In the genomic region with DNA sequence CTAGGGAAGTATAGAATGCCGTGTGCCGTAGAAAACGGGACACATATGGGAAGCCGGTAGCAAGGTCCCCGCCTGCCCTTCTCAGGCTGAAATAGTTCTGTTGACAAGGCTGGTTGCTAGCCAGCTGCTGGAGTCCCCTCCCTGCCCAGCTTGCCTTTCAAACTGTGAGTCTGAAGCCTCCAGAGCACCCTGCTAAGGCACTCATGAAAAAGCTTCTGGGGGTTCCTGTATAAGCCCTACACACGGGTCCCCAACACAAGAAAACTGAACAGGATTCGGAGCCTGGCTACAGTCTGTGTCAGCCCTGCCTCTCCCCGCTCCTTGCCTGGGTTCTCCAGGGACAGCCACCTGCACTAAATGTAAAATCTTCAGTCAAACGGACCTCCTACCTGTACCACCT, we compare ENCODE assay signal across 10 mouse cellular contexts. TPM values are rescaled to one million over a fixed set of nuclear protein-coding genes. Genes with fewer than 3 reads are reported as not detected.
DNase-seq lines count a peak whose midpoint lies in the region; ATAC-seq lines count a peak whose summit lies in the region.
"Had no signal": no experiment of that assay in that cellular context is flagged by ENCODE, and none has a peak within 500 bp of the region (broad histone marks: within the 10 kb centered on the region; RNA-seq: fewer than 3 reads in every experiment).

No protein-coding gene starts in this region.

- peak overlapping the region; percentile 24; the same call in 1 of the 2 replicates for H3K9ac ChIP-seq in heart, embryonic 13.5 days
- no peak overlapping the region for H3K9ac ChIP-seq in heart, embryonic 11.5 days (ENCODE audit: low read depth, low read length)
- H3K9ac ChIP-seq in neural tube, embryonic 12.5 days: no peak overlapping the region
- no peak overlapping the region for H3K9ac ChIP-seq in forebrain, embryonic 16.5 days (replicated peaks; ENCODE audit: low read depth, low read length)

- H3K36me3 ChIP-seq in heart, embryonic 13.5 days: no peaks in the 10 kb centered on the region
- H3K36me3 ChIP-seq in heart, embryonic 11.5 days (ENCODE audit: control insufficient read depth, insufficient read depth, low read length): no peaks in the 10 kb centered on the region
- no peaks in the 10 kb centered on the region for H3K36me3 ChIP-seq in neural tube, embryonic 12.5 days
- no peaks in the 10 kb centered on the region for H3K36me3 ChIP-seq in forebrain, embryonic 16.5 days (ENCODE audit: control insufficient read depth, insufficient read depth)

- peaks cover 25% of the 10 kb centered on the region for H3K27me3 ChIP-seq in heart, embryonic 13.5 days (replicated peaks)
- H3K27me3 ChIP-seq in heart, embryonic 11.5 days (ENCODE audit: control insufficient read depth, insufficient read depth, low read length): peaks cover 9% of the 10 kb centered on the region
- peaks cover 10% of the 10 kb centered on the region for H3K27me3 ChIP-seq in neural tube, embryonic 12.5 days (replicated peaks)
- H3K27me3 ChIP-seq in forebrain, embryonic 16.5 days (replicated peaks; ENCODE audit: control insufficient read depth, insufficient read depth, low read length): no peaks in the 10 kb centered on the region

- 54% methylated on average over 9 of the region's 9 CpGs for WGBS in heart, embryonic 13.5 days
- WGBS in heart, embryonic 11.5 days (ENCODE audit: insufficient replicate concordance): 57% methylated on average over 9 of the region's 9 CpGs
- WGBS in neural tube, embryonic 12.5 days: 70% methylated on average over 9 of the region's 9 CpGs
- WGBS in forebrain, embryonic 16.5 days: 68% methylated on average over 9 of the region's 9 CpGs

- no peak for ATAC-seq in heart, embryonic 13.5 days (ENCODE audit: extremely low read depth, insufficient number of reproducible peaks, low FRiP score, low TSS enrichment)
- no peak for ATAC-seq in heart, embryonic 11.5 days (replicated peaks; ENCODE audit: insufficient number of reproducible peaks, low FRiP score, low TSS enrichment)
- no peak for ATAC-seq in neural tube, embryonic 12.5 days (ENCODE audit: low FRiP score, low read depth)
- ATAC-seq in forebrain, embryonic 16.5 days: no peak

- H3K9me3 ChIP-seq in heart, embryonic 13.5 days: no peaks in the 10 kb centered on the region; the same call in 1 of the 2 replicates
- H3K9me3 ChIP-seq in heart, embryonic 11.5 days (replicated peaks; ENCODE audit: control insufficient read depth, low read length): no peaks in the 10 kb centered on the region; the same call in 1 of the 2 replicates
- no peaks in the 10 kb centered on the region for H3K9me3 ChIP-seq in neural tube, embryonic 12.5 days
- H3K9me3 ChIP-seq in forebrain, embryonic 16.5 days (ENCODE audit: control insufficient read depth, low read length): no peaks in the 10 kb centered on the region

- no peak overlapping the region for H3K27ac ChIP-seq in heart, embryonic 13.5 days (replicated peaks)
- no peak overlapping the region for H3K27ac ChIP-seq in heart, embryonic 11.5 days (ENCODE audit: low read depth, low read length)
- no peak overlapping the region for H3K27ac ChIP-seq in neural tube, embryonic 12.5 days
- H3K27ac ChIP-seq in forebrain, embryonic 16.5 days (ENCODE audit: low read length): no peak overlapping the region

- H3K4me1 ChIP-seq in heart, embryonic 13.5 days: peaks cover 28% of the 10 kb centered on the region
- H3K4me1 ChIP-seq in heart, embryonic 11.5 days (ENCODE audit: control insufficient read depth, insufficient read depth, low read length): no peaks in the 10 kb centered on the region
- peaks cover 10% of the 10 kb centered on the region for H3K4me1 ChIP-seq in neural tube, embryonic 12.5 days
- 0 out of 2 replicates have a peak, but pooled peaks cover 4% of the 10 kb centered on the region for H3K4me1 ChIP-seq in forebrain, embryonic 16.5 days (replicated peaks; ENCODE audit: control insufficient read depth, insufficient read depth, low read length)

- peak overlapping the region; percentile 99 for H3K4me2 ChIP-seq in heart, embryonic 13.5 days
- no peak overlapping the region for H3K4me2 ChIP-seq in heart, embryonic 11.5 days
- H3K4me2 ChIP-seq in neural tube, embryonic 12.5 days (replicated peaks): peak overlapping the region; percentile 9; the same call in 1 of the 2 replicates
- H3K4me2 ChIP-seq in forebrain, embryonic 16.5 days (ENCODE audit: low read length): peak overlapping the region; percentile 41

- peak overlapping the region; percentile 62 for H3K4me3 ChIP-seq in heart, embryonic 13.5 days
- no peak overlapping the region for H3K4me3 ChIP-seq in heart, embryonic 11.5 days (ENCODE audit: low read depth, low read length)
- H3K4me3 ChIP-seq in neural tube, embryonic 12.5 days: no peak overlapping the region
- H3K4me3 ChIP-seq in forebrain, embryonic 16.5 days (replicated peaks; ENCODE audit: low read length): peak overlapping the region; percentile 20

- DNase-seq in neural tube, embryonic 10.5 days (ENCODE audit: extremely low spot score, low spot score): no peak
- peak; percentile 30 for DNase-seq in right cerebral cortex, postnatal 14 days
- DNase-seq in spleen, adult 18-20 months: no peak
- no peak for DNase-seq in spleen, postnatal 4 days (ENCODE audit: low spot score in 2 of 2)
- DNase-seq: kidney, postnatal 36 days; thymus, postnatal 36 days had no signal

RNA-seq across cellular contexts. Expression of a gene that starts 2.3 kb away (rescaled TPM):
- 0.52 and 0.65 TPM in 2 replicates for polyA plus RNA-seq in heart, embryonic 13.5 days (2015; fragmentation: Nextera tagmentation; extraction: Ambion mirVana)
- polyA plus RNA-seq in heart, embryonic 11.5 days (2014; fragmentation: Nextera tagmentation; extraction: Ambion mirVana): 0.77 and 0.99 TPM in 2 replicates
- polyA plus RNA-seq in neural tube, embryonic 12.5 days (2016; fragmentation: Nextera tagmentation; extraction: Ambion mirVana): 0.84 and 1.1 TPM in 2 replicates
- 3.7 and 4.3 TPM in 2 replicates for polyA plus RNA-seq in forebrain, embryonic 16.5 days (2015; fragmentation: Nextera tagmentation; extraction: Ambion mirVana)

RNA-seq across cellular contexts. Expression of a gene that starts 54.2 kb away (rescaled TPM):
- 6.3 and 6.5 TPM in 2 replicates for polyA plus RNA-seq in heart, embryonic 13.5 days (2015; fragmentation: Nextera tagmentation; extraction: Ambion mirVana)
- 6.4 and 8.3 TPM in 2 replicates for polyA plus RNA-seq in heart, embryonic 11.5 days (2014; fragmentation: Nextera tagmentation; extraction: Ambion mirVana)
- polyA plus RNA-seq in neural tube, embryonic 12.5 days (2016; fragmentation: Nextera tagmentation; extraction: Ambion mirVana): 3.0 TPM in 2 replicates
- 1.3 TPM in 2 replicates for polyA plus RNA-seq in forebrain, embryonic 16.5 days (2015; fragmentation: Nextera tagmentation; extraction: Ambion mirVana)

Comparison
In these comparisons a context has a peak if more than half of its experiments do, and no peak if none do; other contexts are left out.
1. H3K4me3 ChIP-seq: peak in heart, embryonic 13.5 days (single experiment) and forebrain, embryonic 16.5 days (single experiment); none in heart, embryonic 11.5 days (single experiment) and neural tube, embryonic 12.5 days (single experiment).